Mouse (Mus musculus): ENCODE measurements around the gene Trappc3.

The Trappc3 gene

GRCm38 (mm10) chr4:126251655-126252254 is 10.4 kb upstream of the Trappc3 start:
- ATAC-seq (ENCODE audit: low TSS enrichment), result no peak

DNA sequence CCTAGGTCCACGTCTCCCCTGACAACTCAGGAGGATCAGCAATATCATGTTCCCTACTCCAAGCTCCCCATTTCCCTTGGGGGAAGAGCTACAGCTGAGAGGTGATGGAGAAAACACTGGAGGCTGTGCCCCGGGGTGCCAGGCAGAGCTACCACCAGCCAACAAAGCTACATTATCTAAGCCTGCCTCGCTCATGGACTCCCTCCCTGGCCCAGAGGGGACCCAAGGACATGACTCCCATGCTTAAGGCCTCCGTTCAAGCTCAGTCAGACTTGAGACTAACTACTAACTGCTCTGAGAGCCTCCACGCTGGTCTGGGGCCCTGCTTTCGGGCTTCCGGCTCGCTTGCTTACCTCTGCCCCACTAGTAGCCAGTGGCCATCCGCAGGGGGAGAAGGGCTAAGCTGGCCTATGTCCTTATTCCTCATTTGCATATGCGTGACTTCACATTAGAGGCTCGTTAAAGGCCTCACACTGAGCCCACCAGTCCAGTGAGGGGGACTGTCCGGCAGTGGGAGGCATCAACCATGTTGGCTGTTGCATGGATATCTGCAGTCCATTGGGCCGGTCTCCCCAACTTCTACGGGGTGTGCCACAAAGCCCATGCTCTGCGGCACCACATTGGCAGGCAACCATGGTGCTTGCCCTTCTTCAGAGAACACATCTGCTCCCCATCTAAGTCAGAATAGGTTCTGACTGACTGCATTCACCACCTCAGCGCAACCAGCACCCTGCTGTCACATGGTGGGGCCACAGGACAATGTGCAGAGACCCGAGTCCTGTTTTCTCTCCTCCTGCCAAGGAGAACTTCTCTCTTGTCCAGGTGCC is 9.5 kb upstream of the Trappc3 start:
- no peak for ATAC-seq (ENCODE audit: low TSS enrichment)

- ATAC-seq (ENCODE audit: low TSS enrichment), result no peak
These were observed 8.4 kb upstream of the Trappc3 start for GRCm38 (mm10) chr4:126253637-126254272.

DNA sequence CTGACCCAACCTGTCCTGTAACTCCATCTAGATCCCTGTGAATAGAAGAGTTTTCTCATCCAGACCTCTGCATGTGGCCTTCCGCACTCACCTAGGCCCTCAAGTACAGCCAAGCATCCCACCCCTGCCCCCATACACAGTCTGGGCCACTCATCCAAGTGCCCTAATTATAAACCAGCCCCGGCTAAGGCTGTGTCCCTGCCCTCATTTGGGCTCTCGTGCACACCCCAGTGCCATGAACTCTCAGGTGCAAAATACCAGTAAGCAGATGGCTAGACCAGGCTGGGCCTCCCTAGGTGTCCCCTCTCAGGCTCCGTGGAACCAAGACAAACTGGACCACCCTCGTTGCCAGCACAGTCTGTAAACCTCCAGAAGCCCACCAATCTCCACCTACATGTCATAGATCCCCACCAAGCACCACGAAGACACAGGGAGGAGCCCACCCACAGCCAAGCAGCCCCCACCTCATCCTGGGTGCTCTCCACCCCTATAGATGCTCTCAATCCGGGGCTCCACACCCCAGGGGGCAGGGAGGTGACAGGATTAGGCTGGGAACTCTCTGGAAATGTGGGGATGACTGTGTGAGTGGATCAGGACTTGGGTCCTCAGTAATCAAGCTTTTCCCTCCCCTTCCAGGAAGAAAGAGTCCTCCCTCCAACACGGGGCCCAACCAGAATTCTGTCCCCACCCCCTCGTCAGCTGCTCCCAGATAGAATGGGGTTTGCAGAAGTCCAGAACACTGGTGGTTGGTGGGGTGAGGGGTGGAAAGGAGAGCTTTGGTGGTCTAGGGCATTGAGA is 7.6 kb upstream of the Trappc3 start:
- peak; percentile 38 for ATAC-seq (ENCODE audit: low TSS enrichment)

GRCm38 (mm10) chr4:126255113-126256001 is 6.8 kb upstream of the Trappc3 start:
- ATAC-seq (ENCODE audit: low TSS enrichment), result no peak; the same call in 1 of the 2 replicates

DNA sequence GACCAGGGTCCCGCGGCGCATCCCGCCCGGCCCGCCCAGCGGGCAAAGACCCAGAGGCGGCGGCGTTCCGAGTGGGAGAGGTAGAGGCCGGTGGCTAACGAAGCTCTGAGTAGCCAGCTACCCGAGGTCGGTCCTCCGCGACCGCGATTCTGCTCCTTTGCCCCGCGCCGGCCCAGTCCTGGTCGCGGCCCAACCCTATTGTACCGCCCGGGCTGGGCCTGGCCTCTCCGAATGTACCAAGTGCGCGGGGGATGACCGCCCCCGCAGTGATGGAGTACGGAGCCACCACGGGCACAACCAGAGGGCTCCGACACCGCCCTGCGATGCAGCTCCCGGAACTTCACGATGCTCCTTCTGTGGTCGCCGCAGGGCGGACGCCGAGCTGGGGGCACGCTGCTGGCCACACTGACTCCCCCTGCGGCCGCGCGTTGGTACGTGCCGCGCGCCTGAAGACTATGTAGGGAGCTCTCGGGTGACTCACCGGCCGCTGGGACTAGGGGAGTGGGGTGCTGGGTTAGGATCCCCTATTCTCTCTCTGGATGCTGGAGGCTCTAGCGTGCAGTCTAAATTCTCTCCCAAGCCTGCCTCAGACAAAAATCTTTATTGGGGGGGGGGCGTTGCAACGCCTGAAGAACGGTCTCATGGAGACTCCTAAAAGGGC is 5.9 kb upstream of the Trappc3 start, which contains the start of gene Map7d1:
Gene Map7d1, minus strand, starts transcription at position 213 of the 661 bp plus-strand sequence.
- ATAC-seq (ENCODE audit: low TSS enrichment), result peak; percentile 62

GRCm38 (mm10) chr4:126256967-126257881 is 4.9 kb upstream of the Trappc3 start:
- no peak for ATAC-seq (ENCODE audit: low TSS enrichment)

GRCm38 (mm10) chr4:126259063-126259462 is 3.1 kb upstream of the Trappc3 start:
- ATAC-seq (ENCODE audit: low TSS enrichment), result no peak

- no peak for ATAC-seq (ENCODE audit: low TSS enrichment)
These were observed 2.5 kb upstream of the Trappc3 start for GRCm38 (mm10) chr4:126259523-126260160.

- ATAC-seq (ENCODE audit: low TSS enrichment), result peak; percentile 18; the same call in 1 of the 2 replicates
These were observed 1.5 kb upstream of the Trappc3 start for GRCm38 (mm10) chr4:126260520-126261201.

DNA sequence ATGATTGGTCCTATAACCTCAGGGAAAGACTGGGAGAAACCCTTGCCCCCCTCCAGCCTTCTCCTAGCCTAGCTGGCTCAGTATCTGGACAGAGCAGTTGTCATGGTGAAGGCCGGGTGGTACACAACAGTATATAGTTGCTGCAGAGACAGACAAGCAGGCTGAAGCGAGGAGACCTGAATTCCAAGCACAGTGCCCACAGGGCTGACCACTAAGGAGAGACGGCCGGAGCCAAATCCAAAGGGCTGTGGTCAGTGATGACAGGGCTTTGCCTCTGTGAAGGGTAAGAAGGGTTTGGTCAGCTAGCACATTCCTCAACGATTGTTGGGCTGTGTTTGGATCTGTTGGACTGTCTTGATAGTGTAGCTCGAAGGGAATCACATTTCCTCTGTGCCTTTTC is 859 bp upstream of the Trappc3 start:
- no peak for ATAC-seq (ENCODE audit: low TSS enrichment)

DNA sequence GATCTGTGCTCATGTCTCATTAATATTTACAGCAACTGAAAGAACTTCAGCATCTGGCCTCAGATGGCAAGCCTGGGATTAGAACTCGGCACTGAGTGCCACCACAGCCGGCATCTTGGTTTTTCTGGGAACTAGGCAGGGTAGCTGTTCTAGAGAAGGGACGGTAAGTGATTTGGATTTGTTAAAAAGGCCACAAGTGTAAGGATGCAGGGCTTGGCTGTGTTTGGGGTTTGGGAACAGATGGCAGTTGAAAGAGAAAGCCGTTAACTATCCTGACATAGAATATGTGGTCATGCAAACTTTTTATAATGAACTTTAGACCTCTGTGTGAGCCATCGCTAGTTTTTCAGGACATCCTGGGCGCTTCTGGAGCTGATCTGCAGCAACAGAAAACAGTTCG is 450 bp upstream of the Trappc3 start:
- no peak for ATAC-seq (ENCODE audit: low TSS enrichment)

- ATAC-seq (ENCODE audit: low TSS enrichment), result no peak
These were observed 7.2 kb downstream of the Trappc3 start for GRCm38 (mm10) chr4:126269292-126269691.

DNA sequence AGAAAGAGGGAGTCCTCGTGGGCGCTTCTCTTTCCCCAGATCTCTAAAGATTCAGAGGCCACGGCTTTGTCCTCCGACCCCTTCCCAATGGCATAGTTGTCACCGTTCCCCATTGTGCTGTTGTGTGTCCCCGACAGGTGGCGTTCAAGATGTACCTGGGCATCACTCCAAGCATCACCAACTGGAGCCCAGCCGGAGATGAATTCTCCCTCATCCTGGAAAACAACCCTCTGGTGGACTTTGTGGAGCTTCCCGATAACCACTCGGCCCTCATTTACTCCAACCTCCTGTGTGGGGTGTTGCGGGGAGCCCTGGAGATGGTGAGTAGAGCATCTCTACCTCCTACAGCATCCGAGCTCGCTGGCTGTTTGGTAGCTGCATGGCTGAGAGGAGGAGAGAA is 11.6 kb downstream of the Trappc3 start:
- peak; percentile 38; the same call in 1 of the 2 replicates for ATAC-seq (ENCODE audit: low TSS enrichment)

DNA sequence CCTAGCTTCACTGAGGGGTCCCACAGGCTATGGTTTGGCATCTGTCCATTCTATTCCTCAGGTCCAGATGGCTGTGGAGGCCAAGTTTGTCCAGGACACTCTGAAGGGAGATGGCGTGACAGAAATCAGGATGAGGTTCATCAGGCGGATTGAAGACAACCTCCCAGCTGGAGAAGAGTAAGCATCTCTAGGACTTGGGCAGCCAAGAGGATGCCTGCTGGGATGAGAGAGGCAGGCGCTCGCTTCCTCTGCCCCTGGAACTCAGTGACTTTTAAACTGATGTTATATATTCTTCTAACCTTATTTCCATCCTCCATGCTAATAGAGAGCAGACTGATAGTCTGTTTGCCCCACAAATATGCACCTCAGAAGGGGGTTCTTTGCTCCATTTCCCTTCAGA is 13.0 kb downstream of the Trappc3 start:
- no peak for ATAC-seq (ENCODE audit: low TSS enrichment)

GRCm38 (mm10) chr4:126275681-126276131 is 13.6 kb downstream of the Trappc3 start:
- ATAC-seq (ENCODE audit: low TSS enrichment), result no peak

GRCm38 (mm10) chr4:126277906-126278564 is 15.9 kb downstream of the Trappc3 start:
- no peak for ATAC-seq (ENCODE audit: low TSS enrichment)

DNA sequence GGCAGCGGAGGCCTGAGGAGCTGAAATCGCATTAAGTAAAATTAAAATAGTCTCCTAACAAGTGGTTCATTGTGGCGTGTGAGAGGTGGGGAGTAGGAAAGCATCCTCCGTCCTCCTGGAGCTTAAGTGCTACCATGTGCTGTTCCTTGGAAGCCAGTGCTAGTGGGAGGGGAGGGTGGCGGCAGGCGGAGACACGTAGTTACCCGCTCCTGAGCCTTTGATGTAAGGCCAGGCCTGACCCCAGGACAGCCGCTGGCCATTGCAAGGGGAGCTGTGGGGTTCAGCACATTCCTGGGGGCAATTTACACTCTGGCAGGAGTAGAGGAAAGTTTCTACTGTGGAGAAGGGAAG is 16.4 kb downstream of the Trappc3 start:
- ATAC-seq (ENCODE audit: low TSS enrichment), result no peak

Data from frontal cortex, adult (tissue).